Mouse (Mus musculus): ENCODE results near the gene Mfsd6. TPM values are rescaled to one million over a fixed set of nuclear protein-coding genes. Genes with fewer than 3 reads are reported as not detected.
A peak's percentile ranks its signal among the peaks of the same experiment; 100 is the strongest.

The Mfsd6 gene
- polyA plus RNA-seq, 1 experiment from 2014 or later: 28.6 TPM

DNA sequence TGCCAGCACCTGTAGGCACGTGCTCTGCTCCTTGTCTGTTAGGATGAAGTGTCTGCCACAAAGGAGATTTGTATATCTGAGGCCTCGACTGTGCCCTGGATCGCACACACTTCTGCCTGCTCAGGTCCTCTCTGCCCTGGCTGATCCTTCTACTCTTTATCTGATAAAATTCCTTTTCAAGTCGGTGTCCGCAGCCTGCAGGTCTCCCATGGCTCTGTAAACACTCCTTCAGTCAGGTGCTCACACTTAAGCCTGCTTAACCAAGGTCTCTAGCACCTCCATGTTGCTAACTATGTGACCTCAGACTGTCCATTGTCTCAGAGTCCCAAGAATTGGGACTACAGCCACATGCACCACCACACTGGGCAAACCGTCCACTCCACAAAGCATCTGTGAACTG is 87.0 kb downstream of the Mfsd6 start:
- peaks cover 8% of the 10 kb centered on the region; the same call in 1 of the 2 replicates for H3K36me3 ChIP-seq (ENCODE audit: inconsistent target)
- no peak overlapping the region for H3K27ac ChIP-seq
- peaks cover under 1% of the 10 kb centered on the region; the same call in 1 of the 2 replicates for H3K79me2 ChIP-seq (ENCODE audit: inconsistent target)
- WGBS (ENCODE audit: missing documents): 95% methylated on average over 6 of the region's 6 CpGs
- no peak overlapping the region for H3K4me3 ChIP-seq (ENCODE audit: inconsistent target)

DNA sequence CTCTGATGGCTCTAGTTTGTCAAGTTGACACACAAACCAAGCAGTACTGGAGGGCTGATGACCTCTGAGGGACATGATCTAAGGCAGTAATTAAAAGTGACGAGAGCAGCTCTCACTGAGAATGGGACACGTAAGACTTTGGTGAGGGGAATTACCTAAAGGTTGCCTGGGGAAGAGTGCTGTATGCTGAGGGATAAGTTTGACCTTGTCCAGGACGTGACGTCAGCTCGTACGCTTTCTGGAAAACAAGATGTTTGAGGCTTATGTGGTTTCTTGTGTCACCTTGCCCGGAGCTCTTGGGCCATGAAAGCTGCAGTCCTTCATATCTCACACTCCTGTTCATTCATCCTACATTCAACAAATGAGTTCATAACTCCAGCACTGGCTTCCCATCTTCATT is 88.2 kb downstream of the Mfsd6 start:
- 85% methylated on average over 7 of the region's 7 CpGs for WGBS (ENCODE audit: missing documents)
- Histone ChIP-seq H3K36me3 (ENCODE audit: inconsistent target) (peaks cover 8% of the 10 kb centered on the region; the same call in 1 of the 2 replicates), H3K4me3 (ENCODE audit: inconsistent target) (no peak overlapping the region), H3K79me2 (ENCODE audit: inconsistent target) (peaks cover 12% of the 10 kb centered on the region; the same call in 1 of the 2 replicates), H3K27ac (no peak overlapping the region)

DNA sequence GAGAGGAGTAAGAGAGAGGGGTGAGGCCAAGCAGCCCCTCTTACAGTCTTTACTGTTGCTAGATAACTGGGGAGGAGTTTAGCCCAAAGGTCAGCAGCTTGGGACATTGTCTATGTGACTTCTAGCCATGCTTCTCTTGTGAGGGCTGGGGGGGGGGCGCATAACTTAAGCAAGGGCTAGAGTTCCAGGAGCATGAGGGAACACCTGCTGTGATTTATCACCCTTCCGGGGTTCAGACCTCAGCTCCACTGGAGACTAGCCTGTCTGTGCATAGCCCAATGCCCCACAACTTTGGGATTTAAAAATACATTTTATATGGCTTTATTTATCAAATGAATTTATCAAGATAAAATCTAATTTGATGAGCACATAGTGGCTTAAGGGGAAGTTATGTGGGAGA is 89.2 kb downstream of the Mfsd6 start:
- 96% methylated on average over 2 of the region's 2 CpGs for WGBS (ENCODE audit: missing documents)
- peaks cover 8% of the 10 kb centered on the region; the same call in 1 of the 2 replicates for H3K36me3 ChIP-seq (ENCODE audit: inconsistent target)

DNA sequence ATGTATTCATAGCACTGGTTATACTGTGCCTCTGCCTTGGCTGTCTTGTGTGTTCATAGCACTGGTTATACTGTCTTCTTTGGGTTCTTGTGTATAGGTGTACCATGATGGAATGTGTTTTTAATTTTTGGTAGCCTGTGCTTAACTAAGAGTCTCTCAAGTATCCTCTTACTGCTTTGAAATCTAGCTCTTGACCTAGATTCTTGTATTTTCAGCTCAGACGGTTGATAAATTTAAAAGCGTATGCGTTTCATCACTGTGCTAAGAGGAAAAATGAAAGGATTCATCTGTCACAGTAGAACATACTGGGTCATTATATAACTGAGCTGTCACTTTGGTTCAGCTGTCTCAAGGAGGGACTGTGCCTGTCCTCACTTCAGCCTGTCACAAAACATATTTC is 91.3 kb downstream of the Mfsd6 start:
- Histone ChIP-seq H3K4me3 (ENCODE audit: inconsistent target) (no peak overlapping the region), H3K36me3 (ENCODE audit: inconsistent target) (0 out of 2 replicates have a peak, but pooled peaks cover 3% of the 10 kb centered on the region), H3K79me2 (ENCODE audit: inconsistent target) (peaks cover 30% of the 10 kb centered on the region), H3K27ac (no peak overlapping the region)
- 98% methylated on average over 3 of the region's 3 CpGs for WGBS (ENCODE audit: missing documents)

More for the DNA sequence above, 89.2 kb downstream of the Mfsd6 start:
- H3K79me2 ChIP-seq (ENCODE audit: inconsistent target): peaks cover 17% of the 10 kb centered on the region; the same call in 1 of the 2 replicates
- no peak overlapping the region for H3K4me3 ChIP-seq (ENCODE audit: inconsistent target)
- no peak overlapping the region for H3K27ac ChIP-seq

DNA sequence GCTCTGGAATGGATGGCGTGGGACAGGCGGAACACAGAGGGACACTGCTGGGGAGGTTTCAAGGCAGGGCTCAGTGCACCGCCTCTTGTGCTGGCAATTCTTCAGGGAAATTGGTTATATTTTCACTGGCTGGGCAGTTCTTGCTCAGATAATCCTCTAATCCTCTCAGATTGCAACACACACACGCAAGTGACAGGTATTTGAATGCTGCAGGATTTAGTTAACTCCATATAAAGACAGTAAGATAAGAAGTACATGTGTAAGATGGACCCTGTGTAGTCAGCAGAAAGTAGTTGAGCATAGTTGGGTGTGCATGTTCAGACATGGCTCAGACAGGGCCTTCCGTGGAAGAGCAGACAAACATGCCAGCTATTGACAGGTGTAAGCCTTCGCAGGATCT is 93.0 kb downstream of the Mfsd6 start:
- Histone ChIP-seq H3K4me3 (ENCODE audit: inconsistent target) (no peak overlapping the region), H3K79me2 (ENCODE audit: inconsistent target) (peaks cover 31% of the 10 kb centered on the region), H3K36me3 (ENCODE audit: inconsistent target) (0 out of 2 replicates have a peak, but pooled peaks cover 3% of the 10 kb centered on the region), H3K27ac (no peak overlapping the region)
- WGBS (ENCODE audit: missing documents): 92% methylated on average over 6 of the region's 6 CpGs

DNA sequence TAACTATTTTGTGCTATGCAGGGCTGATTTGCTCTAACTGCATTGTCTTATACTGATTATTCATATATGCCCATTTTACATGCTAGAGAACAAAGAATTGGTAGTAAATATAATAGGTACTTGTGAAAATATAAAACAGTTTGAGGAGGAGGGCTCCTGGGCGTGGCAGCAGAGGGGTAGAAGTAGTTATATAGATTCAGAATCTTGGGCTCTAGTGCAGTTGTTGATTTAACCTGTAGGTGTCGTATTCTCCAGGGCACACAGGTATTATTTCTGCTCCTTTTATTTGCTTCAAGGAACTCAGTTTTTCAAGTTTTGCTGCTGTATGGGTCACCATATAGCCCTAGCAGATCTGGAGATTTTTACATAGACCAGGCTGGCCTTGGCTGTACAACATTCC is 95.7 kb downstream of the Mfsd6 start:
- WGBS (ENCODE audit: missing documents): 83% methylated on average over 2 of the region's 2 CpGs
- peak overlapping the region; percentile 59; the same call in 1 of the 2 replicates for H3K4me3 ChIP-seq (ENCODE audit: inconsistent target)

DNA sequence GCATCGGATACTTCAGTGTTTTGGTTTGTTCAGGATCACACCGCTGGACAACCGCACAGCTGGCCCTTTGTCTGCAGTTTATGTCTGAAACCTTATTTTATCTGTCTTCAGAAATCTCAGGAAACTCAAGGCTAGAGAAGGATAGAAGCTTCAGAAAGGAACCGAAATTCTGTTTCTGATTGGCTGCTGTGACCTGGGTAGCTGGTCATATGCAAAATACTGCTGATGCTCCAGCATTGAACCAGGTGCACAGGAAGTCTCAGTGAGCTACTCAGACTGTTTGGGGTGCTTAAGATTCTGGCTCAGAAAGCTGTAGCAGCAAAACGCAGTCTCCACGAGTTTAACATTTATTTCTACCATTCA is 96.3 kb downstream of the Mfsd6 start:
- Histone ChIP-seq H3K36me3 (ENCODE audit: inconsistent target) (no peaks in the 10 kb centered on the region), H3K27ac (no peak overlapping the region), H3K4me3 (ENCODE audit: inconsistent target) (peak overlapping the region; percentile 59), H3K79me2 (ENCODE audit: inconsistent target) (peaks cover 31% of the 10 kb centered on the region)
- 1% methylated on average over 6 of the region's 6 CpGs for WGBS (ENCODE audit: missing documents)

More for the DNA sequence above, 95.7 kb downstream of the Mfsd6 start:
- H3K27ac ChIP-seq: no peak overlapping the region
- no peaks in the 10 kb centered on the region for H3K36me3 ChIP-seq (ENCODE audit: inconsistent target)
- peaks cover 31% of the 10 kb centered on the region for H3K79me2 ChIP-seq (ENCODE audit: inconsistent target)

DNA sequence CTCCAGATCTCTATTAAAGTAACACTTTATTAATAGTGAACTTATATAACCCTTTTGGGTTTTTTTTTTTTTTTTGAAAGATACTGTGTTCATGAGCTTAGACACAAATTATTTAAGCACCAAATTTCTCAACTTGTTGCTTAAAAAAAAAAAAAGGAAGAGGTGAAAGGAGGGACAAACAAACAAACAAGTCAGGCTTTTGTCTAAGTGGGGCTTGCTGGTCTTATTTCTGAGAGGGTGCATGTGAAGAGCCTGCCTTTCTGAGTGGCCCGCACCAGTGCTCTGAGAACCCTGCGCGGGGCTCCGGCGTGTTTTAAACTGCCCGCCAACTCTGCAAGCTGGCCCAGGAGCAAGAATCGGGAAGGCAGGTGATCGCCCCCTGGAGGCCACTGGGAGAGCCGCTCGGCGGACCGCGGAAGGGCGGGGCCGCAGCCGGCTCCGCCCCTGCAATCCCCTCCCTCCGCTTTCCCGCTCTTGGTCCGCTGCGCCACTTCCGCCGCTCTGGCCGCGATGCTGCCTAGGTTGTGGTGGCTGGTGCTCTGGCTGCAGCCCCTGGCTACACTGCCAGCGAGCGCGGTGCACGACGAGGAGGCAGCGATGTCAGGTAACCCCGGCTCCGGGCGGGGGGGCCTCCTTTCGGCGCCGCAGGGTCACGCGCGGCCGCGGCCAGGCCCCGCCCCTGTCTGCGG is 96.9 kb downstream of the Mfsd6 start, which contains the start of gene Nemp2:
Gene Nemp2, plus strand, starts transcription at position 456 of the 689 bp plus-strand sequence.
- H3K79me2 ChIP-seq (ENCODE audit: inconsistent target): peaks cover 31% of the 10 kb centered on the region
- 1% methylated on average over 44 of the region's 44 CpGs for WGBS (ENCODE audit: missing documents)
- H3K36me3 ChIP-seq (ENCODE audit: inconsistent target): no peaks in the 10 kb centered on the region
- H3K4me3 ChIP-seq (ENCODE audit: inconsistent target): peak within 1 kb of the TSS; percentile 59
- H3K27ac ChIP-seq: no peak within 1 kb of the TSS

DNA sequence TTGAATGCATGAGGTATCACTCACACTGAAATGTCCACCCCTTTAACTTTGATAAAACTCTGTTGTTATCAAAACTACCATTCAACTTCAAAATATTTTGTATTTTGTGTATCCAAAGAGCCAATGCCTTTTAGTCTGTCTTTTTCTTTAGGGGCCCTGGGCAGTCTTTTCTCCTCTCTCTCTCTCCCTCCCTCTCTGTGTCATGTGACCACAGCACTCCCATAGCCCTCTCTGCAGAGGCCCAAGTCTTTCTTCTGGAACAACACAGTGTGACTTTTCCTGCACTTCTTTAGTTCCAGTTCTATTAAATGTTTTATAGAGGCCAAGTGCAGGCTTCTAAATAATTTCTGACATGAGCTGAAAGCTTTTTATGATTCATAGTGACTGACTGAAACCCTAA is 106.8 kb downstream of the Mfsd6 start:
- H3K27ac ChIP-seq: no peak overlapping the region
- H3K4me3 ChIP-seq (ENCODE audit: inconsistent target): no peak overlapping the region
- no peaks in the 10 kb centered on the region for H3K36me3 ChIP-seq (ENCODE audit: inconsistent target)
- H3K79me2 ChIP-seq (ENCODE audit: inconsistent target): no peaks in the 10 kb centered on the region

DNA sequence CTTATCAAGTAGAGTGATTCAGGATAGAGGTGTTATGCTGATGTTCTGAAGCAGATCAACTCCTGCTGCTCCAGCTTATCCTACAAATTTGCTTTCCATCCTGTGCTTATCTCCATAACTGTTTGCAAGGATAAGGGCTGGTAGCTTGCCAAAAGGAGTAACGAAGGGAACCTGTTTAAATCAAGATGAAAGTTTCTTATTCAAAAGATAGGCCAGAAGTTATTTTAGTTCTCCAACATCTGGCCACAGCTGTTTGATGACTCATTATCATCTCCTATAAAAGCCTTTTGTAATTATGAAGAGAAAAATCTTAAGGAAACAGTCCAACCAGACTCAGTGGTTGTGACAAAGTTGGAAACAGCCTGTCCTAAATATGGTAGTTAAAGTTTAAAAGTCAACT is 109.0 kb downstream of the Mfsd6 start:
- Histone ChIP-seq H3K79me2 (ENCODE audit: inconsistent target) (no peaks in the 10 kb centered on the region), H3K27ac (no peak overlapping the region), H3K36me3 (ENCODE audit: inconsistent target) (no peaks in the 10 kb centered on the region), H3K4me3 (ENCODE audit: inconsistent target) (no peak overlapping the region)
- WGBS (ENCODE audit: missing documents): 100% methylated on average over 1 of the region's 1 CpGs

DNA sequence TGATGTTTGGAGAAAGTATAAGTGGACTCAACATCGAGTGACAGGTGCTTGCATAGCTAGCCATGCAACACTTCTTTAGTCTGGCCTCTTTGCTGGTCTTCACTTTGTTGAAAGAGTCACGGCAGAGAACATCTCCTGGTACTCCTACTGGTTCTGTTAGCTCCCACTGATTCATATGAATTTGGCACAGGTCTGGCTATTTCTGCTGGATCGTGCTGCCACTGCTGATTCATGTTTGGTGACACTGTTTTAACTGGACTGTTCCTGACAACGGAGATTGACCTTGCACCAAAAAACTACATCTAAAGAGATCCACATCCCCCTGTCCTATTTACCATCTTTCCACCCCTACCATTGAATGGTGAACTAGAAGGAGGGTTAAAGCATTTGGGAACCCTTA is 118.8 kb downstream of the Mfsd6 start:
- Histone ChIP-seq H3K79me2 (ENCODE audit: inconsistent target) (no peaks in the 10 kb centered on the region), H3K27ac (no peak overlapping the region), H3K4me3 (ENCODE audit: inconsistent target) (no peak overlapping the region), H3K36me3 (ENCODE audit: inconsistent target) (no peaks in the 10 kb centered on the region)
- 96% methylated on average over 4 of the region's 4 CpGs for WGBS (ENCODE audit: missing documents)

DNA sequence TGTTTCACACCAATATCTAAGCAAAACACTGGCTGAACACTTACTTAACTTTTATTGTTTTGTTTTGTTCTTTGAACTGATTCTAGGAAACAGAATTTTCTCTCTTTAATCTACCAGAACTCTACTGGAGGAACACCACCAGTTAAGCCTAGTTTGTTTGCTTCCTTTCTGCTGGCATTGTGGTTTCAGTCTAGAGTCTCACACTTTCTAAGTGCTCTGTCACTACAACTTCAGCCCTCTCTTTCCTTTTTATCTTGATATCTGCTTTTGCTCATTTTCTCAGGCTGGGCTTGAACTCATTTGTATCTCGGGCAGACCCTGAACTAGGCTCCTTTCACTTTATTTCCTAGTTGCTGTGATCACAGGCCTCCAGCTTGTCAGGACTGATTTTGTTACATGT is 119.6 kb downstream of the Mfsd6 start:
- Histone ChIP-seq H3K4me3 (ENCODE audit: inconsistent target) (no peak overlapping the region), H3K27ac (no peak overlapping the region), H3K36me3 (ENCODE audit: inconsistent target) (no peaks in the 10 kb centered on the region), H3K79me2 (ENCODE audit: inconsistent target) (no peaks in the 10 kb centered on the region)
- WGBS (ENCODE audit: missing documents): 19% methylated on average over 1 of the region's 1 CpGs

Other genes starting within 250 kb of the Mfsd6 start
- gene Nab1, start 226.8 kb downstream of the Mfsd6 start, polyA plus RNA-seq (2018): 37.6 to 59.6 TPM (median 43.1 TPM) in 3 replicates
- gene Nemp2, start 96.8 kb downstream of the Mfsd6 start, polyA plus RNA-seq (2018): 1.1 to 3.0 TPM (median 2.4 TPM) in 3 replicates
- 7.0 to 13.9 TPM (median 10.2 TPM) in 3 replicates for gene Inpp1, start 90.2 kb upstream of the Mfsd6 start, polyA plus RNA-seq (2018)
- 10.5 to 28.5 TPM (median 18.1 TPM) in 3 replicates for gene Hibch, start 117.5 kb upstream of the Mfsd6 start, polyA plus RNA-seq (2018)

Measured in macrophage (primary cell).